Mouse (Mus musculus) T-cell, adult 66 days (primary cell): ENCODE results near the gene Psors1c2. TPM values are rescaled to one million over a fixed set of nuclear protein-coding genes. Genes with fewer than 3 reads are reported as not detected.

Experiments
- total RNA-seq, 2 experiments: library from RNA; stranded (reverse); gene quantifications; 3 replicates in 1 of 2; 4 replicates in 1 of 2; pipeline ENCODE4 v1.2.4; 2023

Psors1c2 gene
- total RNA-seq, result under 1 TPM in 1 of 2 experiments, not detected in 1; 0.70 TPM

DNA sequence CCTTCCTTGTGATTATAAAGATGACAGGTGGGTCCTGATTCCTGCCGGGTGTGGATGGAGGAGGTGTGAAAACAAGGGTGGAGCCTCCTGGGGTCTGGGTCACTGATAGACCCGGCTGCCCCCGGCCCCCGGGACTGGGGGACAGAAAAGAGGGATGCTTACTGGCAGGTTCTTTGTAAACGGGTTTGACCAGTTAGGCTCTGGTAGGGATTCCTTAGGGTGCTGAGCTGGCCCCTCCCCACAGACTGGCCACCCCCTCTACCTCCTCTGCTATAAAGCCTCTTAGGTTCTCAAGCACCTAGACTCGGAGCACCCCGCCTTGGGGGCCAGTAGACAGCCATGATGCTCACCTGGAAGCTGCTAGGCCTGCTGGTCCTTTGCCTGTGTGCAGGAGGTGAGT is at the start of gene Psors1c2:
Gene Psors1c2 (plus strand): TSS at position 301 of the 400 bp plus-strand sequence.

DNA sequence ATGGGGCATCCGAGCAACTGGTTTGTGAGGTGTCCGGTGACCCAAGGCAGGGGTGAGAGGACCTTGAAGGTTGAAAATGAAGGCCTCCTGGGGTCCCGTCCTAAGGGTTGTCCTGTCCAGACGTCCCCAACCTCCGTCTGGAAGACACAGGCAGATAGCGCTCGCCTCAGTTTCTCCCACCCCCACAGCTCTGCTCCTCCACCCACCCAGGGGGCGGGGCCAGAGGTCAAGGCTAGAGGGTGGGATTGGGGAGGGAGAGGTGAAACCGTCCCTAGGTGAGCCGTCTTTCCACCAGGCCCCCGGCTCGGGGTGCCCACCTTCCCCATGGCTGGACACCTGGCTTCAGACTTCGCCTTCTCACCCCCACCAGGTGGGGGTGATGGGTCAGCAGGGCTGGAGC is 27.2 kb upstream of the Psors1c2 start, which contains the start of gene Pou5f1:
Gene Pou5f1 (plus strand): TSS at position 243 of the 400 bp plus-strand sequence.

DNA sequence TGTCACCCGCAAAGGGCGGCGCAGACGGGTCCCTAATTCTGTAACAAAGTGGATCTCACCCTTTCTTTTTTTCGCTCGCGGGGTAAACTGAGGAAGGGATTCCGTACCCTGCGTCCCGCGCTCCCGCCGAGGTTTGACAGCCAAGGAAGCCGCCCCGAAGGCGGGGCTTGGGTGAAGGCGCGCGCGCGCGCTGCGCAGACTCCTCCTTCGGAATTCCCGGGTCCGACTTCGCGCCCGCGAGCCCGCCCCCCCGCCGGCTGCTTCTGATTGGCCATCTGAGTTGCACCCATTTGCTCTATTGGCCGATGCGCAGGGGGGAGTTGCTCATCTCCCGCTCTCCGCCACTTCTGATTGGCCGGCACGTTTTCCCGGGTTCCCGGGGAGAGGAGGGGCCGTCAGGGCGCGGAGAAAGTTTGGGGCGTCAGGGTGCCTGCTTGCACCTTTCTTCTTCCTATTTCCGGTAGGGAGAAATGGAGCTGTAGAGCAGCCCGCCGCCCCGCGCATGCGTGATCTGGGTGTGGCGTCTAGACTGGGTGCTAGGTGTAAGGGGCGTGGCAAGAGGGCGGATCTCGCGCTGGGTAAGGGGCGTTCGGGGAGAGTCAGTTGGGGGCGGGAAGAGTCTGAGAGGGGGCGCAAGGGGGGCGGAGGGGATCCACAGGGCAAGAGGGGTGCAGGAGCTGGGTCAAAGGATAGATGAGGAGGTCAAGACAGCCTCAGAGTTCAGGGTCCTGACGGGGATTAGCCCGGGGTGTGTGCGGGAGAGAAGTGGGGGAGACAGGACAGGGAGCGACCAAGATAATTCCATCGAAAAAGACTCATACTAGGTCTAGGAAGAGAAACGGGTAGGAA is 16.1 kb upstream of the Psors1c2 start, which contains the start of the genes Tcf19 and Cchcr1:
Gene Tcf19 (minus strand): TSS at position 173 of the 849 bp plus-strand sequence.
Gene Cchcr1 (plus strand): TSS at position 449 of the 849 bp plus-strand sequence.

DNA sequence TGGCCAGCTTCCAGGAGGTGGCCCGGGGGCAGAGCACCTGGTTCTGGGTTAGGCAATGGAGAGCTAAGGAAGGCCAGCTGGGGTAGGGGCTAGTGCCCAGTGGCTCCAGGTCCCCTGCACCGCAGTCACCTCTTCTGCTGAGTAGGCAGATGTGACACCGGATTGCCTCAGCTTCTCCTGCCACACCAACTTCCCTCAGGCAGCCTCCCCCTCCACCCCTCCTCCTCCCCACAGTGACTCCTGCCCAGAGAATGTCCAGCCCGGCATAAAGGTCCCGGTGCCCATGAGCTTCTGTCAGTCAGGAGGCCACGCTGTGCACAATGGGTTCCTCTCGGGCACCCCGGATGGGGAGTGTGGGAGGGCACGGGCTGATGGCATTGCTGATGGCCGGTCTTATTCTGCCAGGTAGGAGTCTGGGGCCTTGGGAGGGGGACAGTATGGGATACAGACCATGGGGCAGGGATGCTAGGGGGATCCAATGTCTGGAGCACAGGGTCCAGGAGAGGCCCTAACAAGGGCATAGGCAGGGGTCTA is 18.9 kb downstream of the Psors1c2 start, which contains the start of gene Cdsn:
Gene Cdsn (plus strand): TSS at position 248 of the 534 bp plus-strand sequence.

DNA sequence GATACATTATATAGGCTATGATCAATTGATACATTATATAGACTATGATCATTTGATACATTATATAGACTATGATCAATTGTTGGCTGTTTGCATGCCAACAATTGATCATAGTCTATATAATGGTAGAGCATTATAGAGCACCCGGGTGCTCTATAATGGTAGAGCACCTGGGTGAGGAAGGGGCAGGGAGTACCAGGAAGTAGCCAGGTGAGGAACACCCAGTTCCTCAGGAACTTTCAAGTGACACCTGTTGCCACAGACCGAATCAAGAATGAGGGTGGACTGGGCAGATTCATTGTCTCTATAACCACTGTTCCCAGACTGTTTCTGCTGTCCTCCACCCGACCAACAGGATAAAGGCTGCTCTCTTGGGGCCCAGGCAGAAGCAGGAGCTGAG is 34.1 kb downstream of the Psors1c2 start, which contains the start of gene 2300002M23Rik:
Gene 2300002M23Rik (plus strand): TSS at position 301 of the 400 bp plus-strand sequence.

Other genes starting within 250 kb of the Psors1c2 start
- gene H2-Q1, start 212.8 kb upstream of the Psors1c2 start, total RNA-seq, result 10 to 100 TPM; 17.9 to 23.8 TPM
- 10 to 100 TPM; 13.7 to 17.0 TPM for gene H2-Q2, start 191.0 kb upstream of the Psors1c2 start, total RNA-seq
- 100 to 1,000 TPM; 534 to 564 TPM for gene H2-Q4, start 153.6 kb upstream of the Psors1c2 start, total RNA-seq
- 100 to 1,000 TPM; 203 to 218 TPM for gene H2-Q6, start 108.4 kb upstream of the Psors1c2 start, total RNA-seq
- gene H2-Q7, start 94.0 kb upstream of the Psors1c2 start, total RNA-seq, result 100 to 1,000 TPM; 546 to 576 TPM
- 10 to 100 TPM; 83.5 to 96.7 TPM for gene H2-Q10, start 63.1 kb upstream of the Psors1c2 start, total RNA-seq
- 1 to 10 TPM in 1 of 2 experiments, not detected in 1; 1.1 TPM for gene Pou5f1, start 27.2 kb upstream of the Psors1c2 start, total RNA-seq
- gene Tcf19, start 16.4 kb upstream of the Psors1c2 start, total RNA-seq, result 10 to 100 TPM in 1 of 2 experiments, 1 to 10 TPM in 1; 9.7 to 14.6 TPM
- 10 to 100 TPM; 16.7 to 18.7 TPM for gene Cchcr1, start 16.1 kb upstream of the Psors1c2 start, total RNA-seq
- not detected for gene Cdsn, start 18.9 kb downstream of the Psors1c2 start, total RNA-seq
- not detected for gene 2300002M23Rik, start 34.2 kb downstream of the Psors1c2 start, total RNA-seq
- gene Sfta2, start 68.3 kb downstream of the Psors1c2 start, total RNA-seq, result not detected
- gene Gm9573, start 93.4 kb downstream of the Psors1c2 start, total RNA-seq, result not detected
- gene Mucl3, start 110.5 kb downstream of the Psors1c2 start, total RNA-seq, result not detected
- gene Vars2, start 134.4 kb downstream of the Psors1c2 start, total RNA-seq, result 10 to 100 TPM; 44.8 to 58.6 TPM
- 10 to 100 TPM; 13.8 to 18.2 TPM for gene Gtf2h4, start 140.5 kb downstream of the Psors1c2 start, total RNA-seq
- gene Ddr1, start 171.4 kb downstream of the Psors1c2 start, total RNA-seq, result 10 to 100 TPM; 13.6 to 16.9 TPM